Mouse (Mus musculus): ENCODE results near the gene Tspo.
A peak's percentile ranks its signal among the peaks of the same experiment; 100 is the strongest.

Gene Tspo

DNA sequence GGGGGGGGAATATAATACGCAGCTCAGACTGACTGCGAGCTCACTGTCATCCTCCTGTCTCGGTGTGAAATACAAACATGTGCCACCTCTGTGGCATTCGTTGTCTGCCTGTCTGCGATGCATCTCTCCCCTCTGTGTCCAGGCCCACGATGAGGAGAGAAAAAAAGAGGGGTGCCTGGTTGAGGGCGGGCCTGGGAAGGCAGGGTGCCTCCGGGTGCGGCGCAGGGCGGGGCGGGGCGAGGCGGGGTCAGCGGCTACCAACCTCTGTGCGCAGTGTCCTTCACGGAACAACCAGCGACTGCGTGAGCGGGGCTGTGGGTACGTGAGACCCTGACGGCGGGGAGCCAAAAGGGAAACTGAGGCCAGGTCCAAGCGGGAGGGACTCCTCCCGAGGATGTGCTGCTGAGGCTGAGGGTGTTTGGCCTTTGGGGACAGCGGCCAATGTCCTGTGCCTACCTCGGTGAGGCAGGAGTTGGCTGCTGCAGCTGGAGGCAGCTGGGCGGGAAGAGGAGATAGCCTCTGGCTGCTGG, at the start of gene Tspo, which contains the start of gene Mcat:
TSS of gene Tspo (plus strand) at position 266 of the 530 bp plus-strand sequence.
TSS of gene Mcat (minus strand) at position 461 of the 530 bp plus-strand sequence.
- DNase-seq: no peak

DNA sequence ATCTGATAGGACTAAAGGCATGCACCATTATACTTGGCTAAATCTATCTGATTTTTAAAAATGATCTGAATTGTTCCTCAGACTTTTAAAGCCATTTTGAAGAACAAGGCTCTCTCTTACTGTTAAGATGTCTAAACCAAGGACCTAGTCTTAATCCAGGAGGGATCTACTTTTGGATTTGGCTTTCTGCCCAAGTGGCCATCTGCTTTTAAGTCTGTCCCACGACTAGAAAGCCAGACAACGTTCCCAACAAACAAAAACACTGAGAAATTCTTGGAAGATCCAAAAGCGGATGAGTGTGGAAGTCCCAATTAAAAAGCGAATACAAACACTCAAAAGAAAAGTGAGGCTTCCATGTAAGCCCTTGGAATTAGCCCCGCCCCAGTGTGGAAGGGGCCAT, 48.4 kb upstream of the Tspo start:
- no peak for DNase-seq

DNA sequence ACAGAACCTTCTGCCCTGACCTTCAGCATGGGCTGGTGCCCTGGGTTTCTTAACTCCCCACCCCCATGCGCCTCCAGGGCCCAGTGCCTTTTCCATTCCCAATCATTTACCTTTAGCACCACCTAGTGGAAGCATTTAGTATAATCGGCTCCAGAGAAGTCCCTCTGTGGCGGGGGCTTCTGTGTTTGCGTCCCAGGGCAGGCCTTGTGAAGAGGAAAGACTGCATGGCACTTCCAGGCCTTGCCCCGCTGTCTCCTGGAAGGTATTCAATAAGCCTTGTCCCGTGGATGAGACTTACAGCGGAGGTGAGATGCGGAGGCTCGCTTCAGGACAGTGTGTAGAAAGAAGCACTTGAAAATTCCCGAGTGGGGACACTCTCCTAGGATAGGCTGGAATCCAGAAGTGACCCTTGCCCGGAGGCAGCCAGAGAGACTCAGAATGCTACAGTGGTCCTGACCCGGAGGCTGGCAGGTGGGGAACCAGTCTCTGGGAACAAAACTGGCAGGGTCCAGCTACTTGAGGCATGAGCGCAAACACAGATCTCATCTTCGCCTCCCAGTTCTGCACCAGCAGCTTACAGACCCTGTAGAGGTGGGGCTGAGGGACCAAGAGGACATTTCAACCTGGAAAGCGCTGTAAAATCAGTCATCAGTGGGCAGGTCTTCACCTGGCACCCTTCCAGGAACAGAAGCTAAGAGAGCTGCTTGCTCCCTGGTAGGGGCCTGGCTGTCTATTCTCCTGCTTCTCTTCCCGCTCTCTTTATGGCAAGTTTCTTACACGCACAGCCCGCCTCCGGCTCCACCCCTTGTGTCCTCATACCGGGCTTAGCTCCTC, 45.0 kb upstream of the Tspo start:
- peak; percentile 28 for DNase-seq

DNA sequence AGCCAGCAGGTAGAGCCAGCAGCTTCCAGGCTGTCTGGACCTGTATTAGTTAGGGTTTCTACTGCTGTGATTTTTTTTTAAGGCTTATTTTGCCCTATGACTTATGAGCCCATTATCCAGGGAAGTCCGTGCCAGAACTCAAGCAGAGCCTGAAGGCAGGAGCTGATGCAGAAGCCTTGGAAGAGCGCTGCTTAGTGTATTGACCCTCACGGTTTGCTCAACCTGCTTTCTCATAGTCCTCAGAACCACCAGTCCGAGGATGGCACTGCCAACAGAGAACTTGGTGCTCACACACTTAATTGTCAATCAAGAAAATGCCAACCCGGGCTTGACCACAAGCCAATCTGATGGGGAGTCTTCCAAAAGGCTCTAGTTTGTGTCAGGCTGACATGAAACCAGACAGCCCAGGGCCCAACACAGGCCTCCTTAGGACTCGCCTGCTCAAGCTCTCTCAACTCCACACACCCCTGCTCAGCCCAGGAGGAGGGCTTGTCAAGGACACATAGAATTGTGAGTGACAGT, 42.5 kb upstream of the Tspo start:
- DNase-seq: no peak

DNA sequence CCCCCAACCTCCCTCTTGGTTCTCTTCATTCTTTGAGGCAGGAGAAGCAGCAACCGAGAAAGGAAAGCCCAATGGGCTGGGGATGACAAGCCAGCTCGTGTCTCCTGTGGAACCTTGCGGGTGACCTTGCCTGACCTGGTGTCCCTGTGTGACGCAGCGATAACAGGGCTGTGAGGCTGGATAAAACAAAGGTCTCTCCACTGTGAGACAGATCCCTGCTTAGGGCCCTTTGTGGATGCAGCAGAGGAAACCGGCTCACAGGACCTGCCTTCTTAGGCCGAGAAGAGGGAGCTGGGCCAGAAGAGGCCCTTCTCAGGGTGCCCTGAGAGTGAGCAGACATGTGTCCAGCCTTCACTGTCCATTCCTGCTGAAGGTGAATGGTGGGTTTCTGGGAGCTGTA, 40.2 kb upstream of the Tspo start:
- DNase-seq: no peak

DNA sequence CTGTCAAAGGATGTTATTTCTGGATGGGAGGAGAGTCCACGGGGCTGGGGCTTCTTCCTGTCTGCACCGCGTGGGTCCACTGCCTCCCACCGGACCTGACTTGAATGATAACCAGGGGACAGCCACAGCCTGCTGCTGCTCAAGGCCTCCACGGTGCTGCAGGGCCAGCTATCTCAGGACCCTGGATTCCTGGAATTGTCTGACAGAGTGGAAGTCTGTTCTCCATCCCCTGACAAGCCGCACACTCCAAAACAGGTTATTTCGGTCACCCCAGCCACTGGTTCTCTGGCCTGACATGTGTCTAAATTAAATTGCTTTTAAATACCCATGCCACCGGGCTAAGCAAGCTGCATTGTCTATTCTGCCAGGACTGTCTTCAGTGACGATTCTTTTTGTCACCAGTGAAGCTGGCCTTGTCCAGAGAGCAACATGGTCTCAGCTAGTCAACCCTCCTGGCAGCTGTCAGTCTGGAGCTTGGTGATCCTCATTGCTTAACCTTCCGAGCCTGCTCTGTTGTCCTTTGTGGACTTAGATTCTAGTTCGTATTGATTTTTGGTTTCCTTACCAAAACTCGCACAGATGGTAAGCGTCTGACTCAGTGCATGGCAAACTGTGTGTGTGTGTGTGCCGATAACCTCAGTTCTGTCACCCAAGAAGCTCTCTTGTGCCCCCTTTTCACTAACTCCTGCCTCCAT, 39.6 kb upstream of the Tspo start:
- DNase-seq: no peak

DNA sequence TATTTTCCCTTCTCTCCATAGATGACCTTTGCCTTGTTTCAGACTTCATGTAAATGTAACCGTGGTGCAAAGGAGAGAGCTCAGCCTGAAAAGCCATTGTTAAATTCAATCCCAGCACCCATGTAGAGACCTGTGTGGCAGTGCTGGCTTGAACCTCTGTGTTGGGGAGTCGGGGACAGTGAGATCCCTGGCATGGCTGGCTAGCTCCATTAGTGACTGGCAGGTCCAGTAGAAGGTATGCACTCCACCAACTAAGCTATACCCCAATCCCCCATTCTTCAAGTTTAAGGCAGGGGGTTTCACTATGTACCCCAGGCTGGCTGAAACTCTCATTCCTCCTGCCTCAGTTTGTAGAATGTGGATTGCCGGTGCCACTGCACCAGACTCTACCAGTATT, 39.1 kb upstream of the Tspo start:
- DNase-seq: no peak

DNA sequence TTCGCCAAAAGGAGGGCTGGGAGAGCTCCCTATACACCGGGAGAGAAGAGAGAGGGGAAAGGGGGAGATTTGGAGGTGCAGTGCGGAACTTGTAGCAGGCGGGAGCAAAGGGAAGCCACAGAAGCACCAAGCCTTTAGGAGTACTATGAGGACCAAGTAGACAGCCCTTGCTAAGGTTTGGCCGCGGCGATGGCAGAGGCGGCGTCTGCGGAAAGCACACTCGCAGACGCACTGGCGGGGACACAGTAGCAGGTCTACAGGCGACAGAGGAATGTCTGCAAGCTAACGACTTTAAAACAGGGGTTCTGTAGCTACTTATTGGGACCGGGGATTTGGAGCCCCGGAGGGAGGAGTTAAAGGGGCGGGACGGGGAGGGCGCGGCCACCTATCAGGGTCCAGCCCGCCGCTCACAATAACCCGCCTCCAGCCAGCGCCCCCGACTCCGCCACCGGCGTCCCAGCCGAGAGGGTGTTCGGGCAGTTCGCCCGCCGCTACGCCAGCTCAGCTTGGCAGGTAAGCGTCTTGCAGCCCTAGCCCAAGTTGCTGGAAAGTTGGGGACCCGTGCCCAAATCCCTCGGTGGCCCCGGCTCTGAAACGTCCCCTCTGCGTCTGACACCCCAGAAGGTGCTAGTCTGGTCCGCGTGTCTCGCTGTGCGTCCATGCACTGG, 36.8 kb upstream of the Tspo start, which contains the start of gene Bik:
TSS of gene Bik (plus strand) at position 439 of the 668 bp plus-strand sequence.
- DNase-seq: no peak

DNA sequence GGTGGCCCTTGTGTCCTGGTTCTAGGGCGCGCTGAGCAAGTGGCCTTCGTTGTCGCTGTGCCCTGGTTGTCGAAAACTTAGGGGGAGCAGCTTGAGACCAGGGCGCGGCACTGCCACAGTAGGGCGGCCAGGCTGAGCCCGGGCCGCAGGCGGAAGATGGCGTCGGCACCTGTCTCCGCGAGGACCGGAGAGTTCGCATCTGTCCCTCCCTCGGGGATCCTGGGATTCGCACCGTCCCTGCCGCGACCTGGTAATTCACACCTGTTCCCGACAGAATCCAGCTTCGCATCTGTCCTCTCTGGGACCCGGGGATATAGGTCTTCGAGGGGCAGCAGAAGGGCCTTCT, 36.3 kb upstream of the Tspo start:
- DNase-seq: no peak

DNA sequence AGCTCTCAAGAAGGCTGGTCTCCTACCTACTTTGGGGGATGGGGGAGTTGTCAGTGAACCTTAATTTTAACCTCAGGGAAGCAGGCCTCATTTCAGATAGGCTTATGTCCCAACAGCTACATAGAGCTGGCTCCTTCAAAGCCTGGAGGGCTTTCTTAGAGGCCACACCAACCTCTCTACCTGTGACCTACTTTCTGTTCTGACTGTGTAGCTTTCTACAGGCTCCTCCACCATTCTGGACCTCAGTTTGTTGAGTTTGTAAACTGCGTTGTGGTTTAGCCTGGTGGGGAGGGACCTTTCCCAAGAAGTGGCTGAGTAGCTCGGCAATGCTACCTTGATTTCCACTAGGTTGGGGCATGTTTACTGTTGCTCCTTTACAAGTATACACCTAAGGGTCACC, 35.6 kb upstream of the Tspo start:
- DNase-seq: no peak

DNA sequence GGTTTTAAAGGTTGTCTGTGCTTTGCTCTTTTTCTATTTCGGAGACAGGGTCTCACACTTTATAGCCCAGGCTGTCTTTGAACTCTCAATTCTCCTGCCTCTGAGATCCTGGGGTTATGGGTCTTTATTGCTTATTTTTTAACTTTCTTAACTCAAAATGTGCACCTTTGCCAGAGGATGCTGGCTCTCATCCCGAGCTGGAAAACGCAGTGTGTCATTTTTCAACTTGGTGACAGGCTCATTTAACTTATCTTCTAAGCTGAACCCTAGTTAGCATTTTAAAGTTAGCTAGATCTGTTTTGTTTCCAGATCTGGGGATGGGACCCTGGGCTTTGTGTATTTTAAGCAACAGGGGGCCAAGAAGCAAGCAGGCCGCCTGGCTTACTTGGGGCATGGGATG, 34.5 kb upstream of the Tspo start:
- no peak for DNase-seq

DNA sequence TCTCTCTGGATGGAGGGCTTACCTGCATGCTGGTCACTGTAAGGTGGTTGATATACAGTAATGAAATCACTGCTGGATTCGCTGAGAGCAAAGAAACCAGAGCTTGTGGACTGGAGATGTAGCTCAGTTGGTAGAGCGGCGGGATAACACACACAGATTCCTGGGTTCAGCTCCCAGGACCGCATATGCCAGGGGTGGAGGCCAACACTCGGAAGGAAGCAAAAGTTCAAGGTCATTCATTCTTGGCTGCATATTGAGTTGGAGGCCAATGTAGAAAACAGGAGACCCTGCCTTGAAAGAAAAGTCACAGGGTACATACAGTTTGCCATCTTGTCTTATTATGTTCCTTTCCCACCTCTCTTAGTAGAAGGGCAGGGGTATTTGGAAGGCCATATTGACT, 33.6 kb upstream of the Tspo start:
- no peak for DNase-seq

DNA sequence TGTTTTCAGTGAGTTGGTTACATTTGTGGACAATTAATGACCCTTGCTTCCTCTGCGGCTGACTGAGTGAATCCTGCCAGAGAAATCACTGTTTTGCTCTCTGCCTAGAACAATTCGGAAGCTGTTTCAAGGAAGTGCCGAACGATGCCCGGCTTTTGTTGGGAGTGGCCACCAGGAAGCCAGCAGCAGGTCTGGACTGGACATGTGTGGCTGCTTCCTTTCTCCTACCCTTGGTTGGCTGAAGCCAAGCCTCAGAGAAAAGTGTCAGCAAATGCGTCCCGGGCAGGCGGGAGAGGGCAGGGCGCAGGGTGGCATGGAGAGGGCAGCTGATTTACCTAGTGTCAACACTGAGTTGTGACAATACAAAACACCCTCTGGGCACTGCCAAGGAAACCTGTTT, 33.2 kb upstream of the Tspo start:
- no peak for DNase-seq

DNA sequence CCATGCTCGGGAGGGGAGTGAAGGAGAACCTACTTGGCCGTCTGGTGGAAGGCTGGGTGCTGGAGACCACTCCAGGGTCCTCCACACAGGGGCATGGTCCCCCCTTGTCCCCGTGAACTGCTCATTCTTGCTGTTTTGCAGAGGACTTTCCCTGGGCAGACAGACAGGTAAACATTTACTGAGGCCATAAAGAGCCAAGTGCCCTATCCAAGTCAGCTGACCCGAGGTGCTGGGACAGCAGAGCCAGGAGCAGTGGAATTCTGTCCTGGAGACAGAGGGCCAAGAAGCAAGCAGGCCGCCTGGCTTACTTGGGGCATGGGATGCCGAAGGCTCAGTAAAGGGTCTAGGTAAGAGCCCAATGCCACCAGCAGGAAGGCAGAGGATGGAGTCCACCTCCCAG, 32.7 kb upstream of the Tspo start:
- no peak for DNase-seq

DNA sequence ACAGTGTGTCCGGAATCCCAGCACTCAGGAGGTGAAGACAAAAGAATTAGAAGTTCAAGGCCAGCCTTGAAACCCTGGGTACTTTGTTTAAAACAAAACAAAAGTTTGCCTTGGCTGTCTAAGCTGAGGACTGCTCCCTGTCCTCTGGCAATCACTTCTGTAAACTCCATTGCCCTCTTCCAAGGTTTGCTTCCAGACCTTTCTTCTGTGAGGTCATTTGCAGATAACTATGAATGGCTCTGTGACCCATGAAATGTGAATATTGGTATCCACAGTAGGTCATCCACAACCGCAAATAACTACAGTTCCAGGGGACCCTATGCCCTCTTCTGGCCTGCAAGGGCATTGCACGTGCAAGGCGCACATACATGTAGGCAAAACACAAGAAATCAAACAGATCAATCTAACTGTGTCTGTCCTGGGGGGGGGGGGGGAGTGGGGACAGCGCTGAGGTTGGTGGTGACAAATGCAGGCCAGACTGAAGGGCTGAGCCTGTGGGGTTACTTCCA, 31.4 kb upstream of the Tspo start:
- no peak for DNase-seq

DNA sequence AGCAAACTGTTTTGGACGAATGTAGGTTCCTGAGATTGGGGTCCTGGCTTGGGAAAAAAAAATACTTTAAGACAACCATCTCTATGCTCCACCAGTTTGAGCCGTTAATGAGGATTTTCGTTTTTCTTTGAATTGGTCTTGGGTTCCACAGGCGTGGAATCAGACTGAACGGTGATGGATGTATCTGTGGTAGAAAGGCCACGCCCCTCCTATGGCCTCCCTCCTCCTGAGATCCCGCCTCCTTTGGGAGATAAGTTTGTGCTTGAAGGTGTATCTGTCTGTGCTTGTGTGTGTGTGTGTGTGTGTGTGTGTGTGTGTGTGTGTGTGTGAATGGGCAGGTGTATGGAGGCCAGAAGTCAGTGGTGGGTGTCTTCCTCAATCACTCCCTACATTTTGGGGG, 30.8 kb upstream of the Tspo start:
- no peak for DNase-seq

DNA sequence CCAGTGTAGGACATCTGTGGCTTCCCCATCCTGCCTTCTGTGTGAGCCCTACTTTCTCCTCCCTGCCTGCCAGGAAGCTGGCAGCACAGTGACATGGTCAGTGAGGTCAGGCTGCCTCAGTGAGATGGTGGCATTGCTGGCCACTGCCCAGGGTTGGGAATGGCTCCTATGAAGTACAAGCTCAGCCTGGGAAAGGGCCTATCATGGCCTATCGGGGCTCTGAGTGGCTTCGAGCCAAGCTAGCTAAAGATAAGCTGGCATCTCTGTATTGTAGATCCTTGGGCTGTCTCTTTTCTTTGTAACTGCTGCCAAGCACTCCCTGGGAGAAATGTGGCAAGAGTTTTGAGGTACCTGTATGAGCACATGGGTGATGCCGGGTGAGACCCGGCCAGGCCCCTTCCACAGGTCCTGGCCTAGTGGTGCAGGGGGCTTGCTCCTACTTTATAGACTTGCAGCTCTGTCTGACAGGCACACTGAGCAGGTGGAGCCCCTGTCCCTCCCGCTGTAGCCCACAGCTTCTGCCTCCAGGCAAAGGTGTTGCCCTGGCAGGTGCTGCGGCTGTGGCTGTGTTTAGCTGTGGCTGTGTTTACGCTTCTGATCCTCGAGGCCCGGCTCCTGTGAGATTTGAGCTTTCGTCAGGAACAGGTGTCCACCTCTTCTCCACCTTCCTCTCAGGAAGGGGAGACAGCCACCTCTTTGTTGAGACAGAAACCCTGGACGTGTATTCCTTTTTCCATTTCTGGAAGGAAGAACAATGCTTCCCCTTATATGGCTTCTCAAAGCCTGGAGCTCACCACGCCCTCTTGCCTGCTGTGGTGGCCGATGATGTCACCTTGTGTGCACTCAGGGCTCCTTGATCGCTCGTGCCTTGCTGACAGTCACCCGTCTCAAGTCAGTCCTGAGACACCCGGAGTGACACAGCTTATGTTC, 28.2 kb upstream of the Tspo start:
- no peak for DNase-seq

DNA sequence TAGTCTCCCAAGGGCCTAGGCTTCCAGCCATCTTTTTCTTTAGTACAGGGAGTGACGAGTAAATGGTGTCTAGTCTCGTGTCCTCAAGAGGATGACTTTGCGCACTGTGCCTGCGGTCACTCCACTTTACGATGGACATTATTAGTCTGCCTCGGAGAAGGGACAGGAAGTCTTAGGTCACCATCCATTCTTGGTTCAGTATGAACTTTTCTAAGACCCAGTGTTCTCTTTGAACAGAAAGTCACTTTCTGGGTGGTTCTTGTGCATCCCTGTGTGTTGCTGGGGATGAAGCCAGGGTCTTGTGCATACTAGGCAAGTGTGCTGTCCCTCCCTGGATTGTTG, 27.5 kb upstream of the Tspo start:
- no peak for DNase-seq

DNA sequence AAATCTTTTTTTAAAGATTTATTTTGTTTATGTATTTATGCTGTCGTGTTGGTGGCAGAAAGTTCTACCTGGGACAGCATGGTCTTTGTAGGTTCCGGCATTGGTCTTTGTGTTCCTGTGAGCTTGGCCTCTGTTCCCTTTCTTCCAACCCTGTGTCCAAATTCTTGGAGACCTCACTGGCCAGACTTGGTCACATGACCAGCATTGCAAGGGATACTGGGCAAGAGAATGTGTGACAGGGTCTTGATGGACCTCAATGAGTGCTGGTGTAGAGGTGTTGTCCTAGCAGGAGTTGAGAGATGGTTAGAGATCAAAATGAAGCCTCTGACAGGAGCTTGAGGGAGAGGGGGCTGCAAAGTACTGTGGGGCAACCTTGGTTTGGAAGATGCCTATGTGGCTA, 24.5 kb upstream of the Tspo start:
- no peak for DNase-seq

DNA sequence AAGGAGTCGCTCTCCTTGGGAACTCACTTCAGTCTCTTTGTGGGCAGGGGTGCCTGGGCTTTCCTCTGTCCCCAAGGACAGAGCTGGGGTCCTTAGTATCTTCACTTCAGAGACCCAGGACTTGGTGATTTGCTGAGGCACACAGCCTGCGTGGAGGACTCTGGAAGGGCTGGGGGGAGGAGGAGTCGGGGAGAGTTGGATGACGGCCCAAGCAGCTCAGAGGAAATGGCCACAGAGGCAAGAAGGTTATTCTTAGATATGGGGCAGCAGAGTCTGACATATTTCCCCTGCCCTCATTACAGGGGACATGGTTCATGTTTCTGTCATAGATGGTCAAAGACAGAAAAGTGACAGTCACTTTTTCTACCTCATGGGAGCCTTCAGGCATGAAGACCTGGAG, 23.5 kb upstream of the Tspo start:
- DNase-seq: no peak

DNA sequence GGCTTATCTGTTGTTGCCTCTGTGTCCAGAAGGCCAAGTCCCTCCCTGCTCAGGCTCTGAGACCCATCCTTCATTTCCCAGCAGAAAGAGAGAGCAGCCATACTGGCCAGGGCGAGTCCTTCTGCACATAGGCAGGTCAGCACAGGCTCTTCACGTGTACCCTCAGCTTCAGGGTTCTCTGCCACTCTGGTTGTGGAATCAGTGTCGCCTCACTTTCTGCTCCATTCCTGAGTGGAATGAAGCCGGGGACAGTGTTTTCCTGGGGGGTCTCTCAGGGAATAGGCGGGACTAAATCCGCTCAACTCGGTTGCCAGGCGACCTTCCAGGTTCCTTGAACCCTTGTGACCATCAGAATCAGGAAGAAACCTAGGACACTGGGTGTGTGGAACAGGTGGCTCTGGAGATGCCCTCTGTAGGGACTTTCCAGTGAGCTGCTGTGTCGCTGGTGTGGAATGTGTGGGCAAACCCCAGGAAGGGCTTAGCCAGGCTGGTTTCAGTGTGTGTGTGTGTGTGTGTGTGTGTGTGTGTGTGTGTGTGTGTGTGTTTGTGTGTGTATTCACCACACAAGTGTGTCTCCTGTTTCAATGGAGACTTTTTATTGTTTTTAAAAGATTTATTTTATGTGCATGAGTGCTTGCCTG, 21.6 kb upstream of the Tspo start:
- DNase-seq: no peak

DNA sequence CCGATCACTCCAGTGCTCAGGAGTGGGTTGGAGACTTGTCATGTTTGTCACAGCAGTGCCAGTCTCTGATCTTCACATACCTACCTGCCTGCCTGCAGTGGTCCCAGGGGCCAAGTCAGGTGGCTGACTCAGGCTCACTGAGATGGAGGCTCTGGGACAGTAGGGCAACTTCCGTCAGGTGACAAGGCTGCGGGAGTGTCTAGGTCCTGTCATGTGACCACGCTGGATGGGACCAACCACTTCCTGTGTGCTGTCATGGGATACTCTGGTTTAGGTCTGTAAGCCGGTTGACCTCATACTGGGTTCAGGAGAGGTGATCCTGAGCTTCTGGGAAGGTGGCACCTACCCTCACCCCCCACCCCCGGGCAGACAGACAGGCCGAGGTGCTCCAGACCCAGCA, 17.4 kb upstream of the Tspo start:
- DNase-seq: no peak
